Mouse (Mus musculus) gastrocnemius, adult 8-10 months (tissue): ENCODE measurements around the gene Chrna1. TPM values are rescaled to one million over a fixed set of nuclear protein-coding genes. Genes with fewer than 3 reads are reported as not detected.

Experiments used
- DNase-seq, 2 experiments: peaks; one replicate each; pipeline ENCODE4 v3.0.0; 2022; ENCODE audit warnings: low spot score in 2 of 2
- total RNA-seq, 4 experiments: library from RNA; stranded (reverse); gene quantifications; 2 replicates each; pipeline ENCODE4 v1.2.4; 2022

The Chrna1 gene
- 1 to 10 TPM; 4.8 to 5.3 (median 5.2) TPM for total RNA-seq

- DNase-seq: no peak
Observed at GRCm38 (mm10) chr2:73580166-73580565, at the start of gene Chrna1. TSS of gene Chrna1 (minus strand) at chr2:73580338.

- no peak for DNase-seq
Observed at GRCm38 (mm10) chr2:73618486-73619052, 38.4 kb upstream of the Chrna1 start.

- no peak for DNase-seq
Observed at GRCm38 (mm10) chr2:73616434-73617057, 36.4 kb upstream of the Chrna1 start.

GRCm38 (mm10) chr2:73615456-73615855 lies 35.3 kb upstream of the Chrna1 start:
- DNase-seq: no peak

- DNase-seq: no peak
Observed at GRCm38 (mm10) chr2:73614303-73614702, 34.2 kb upstream of the Chrna1 start.

- DNase-seq: no peak
Observed at GRCm38 (mm10) chr2:73612941-73613340, 32.8 kb upstream of the Chrna1 start.

- no peak for DNase-seq
Observed at GRCm38 (mm10) chr2:73612367-73612914, 32.3 kb upstream of the Chrna1 start.

- DNase-seq: no peak
Observed at GRCm38 (mm10) chr2:73611798-73612197, 31.7 kb upstream of the Chrna1 start.

GRCm38 (mm10) chr2:73609724-73610210 lies 29.6 kb upstream of the Chrna1 start:
- DNase-seq: no peak

GRCm38 (mm10) chr2:73609067-73609723 lies 29.1 kb upstream of the Chrna1 start:
- no peak for DNase-seq

- no peak for DNase-seq
Observed at GRCm38 (mm10) chr2:73608391-73608790, 28.3 kb upstream of the Chrna1 start.

GRCm38 (mm10) chr2:73607609-73608008 lies 27.5 kb upstream of the Chrna1 start:
- DNase-seq: no peak

GRCm38 (mm10) chr2:73607146-73607545 lies 27.0 kb upstream of the Chrna1 start:
- DNase-seq: no peak

- no peak for DNase-seq
Observed at GRCm38 (mm10) chr2:73606616-73607015, 26.5 kb upstream of the Chrna1 start.

GRCm38 (mm10) chr2:73605077-73605476 lies 24.9 kb upstream of the Chrna1 start:
- DNase-seq: no peak

GRCm38 (mm10) chr2:73604579-73604978 lies 24.4 kb upstream of the Chrna1 start:
- DNase-seq: no peak

GRCm38 (mm10) chr2:73600650-73601049 lies 20.5 kb upstream of the Chrna1 start:
- DNase-seq: no peak

GRCm38 (mm10) chr2:73597772-73598171 lies 17.6 kb upstream of the Chrna1 start:
- DNase-seq: no peak

GRCm38 (mm10) chr2:73596786-73597185 lies 16.6 kb upstream of the Chrna1 start:
- DNase-seq: no peak

- DNase-seq: no peak
Observed at GRCm38 (mm10) chr2:73596326-73596725, 16.2 kb upstream of the Chrna1 start.

- no peak for DNase-seq
Observed at GRCm38 (mm10) chr2:73593101-73593439, 12.9 kb upstream of the Chrna1 start.
